Mouse (Mus musculus) bone marrow, adult 2 months (tissue): Measurements from ENCODE around the gene Naa60. TPM values are rescaled to one million over a fixed set of nuclear protein-coding genes. Genes with fewer than 3 reads are reported as not detected.

Source experiments
- H3K27ac ChIP-seq: fragments of 200-500 bp; 2 replicates; pipeline ENCODE4 v1.5.1; 2012; ENCODE audit warnings: low read depth, mild to moderate bottlenecking, control low read depth, inconsistent platforms, low read length; ENCODE audit not compliant: control insufficient read depth, poor library complexity, insufficient read depth
- H3K4me1 ChIP-seq: fragments of 200-500 bp; 2 replicates; pipeline ENCODE4 v1.6.1; 2011; ENCODE audit warnings: low read length; ENCODE audit not compliant: control insufficient read depth, insufficient read depth
- H3K4me3 ChIP-seq: fragments of 200-500 bp; replicated peaks from 2 replicates; pipeline ENCODE3; 2011; ENCODE audit warnings: mild to moderate bottlenecking, low read depth, low read length, control low read depth; ENCODE audit not compliant: control insufficient read depth
- CTCF ChIP-seq: fragments of 200-500 bp; IDR thresholded peaks from 2 replicates; pipeline ENCODE4 v1.5.1; 2011; ENCODE audit warnings: low read length, control low read depth; ENCODE audit not compliant: control insufficient read depth, insufficient read depth
- POLR2A ChIP-seq: fragments of 200-500 bp; IDR thresholded peaks from 2 replicates; pipeline ENCODE4 v1.6.1; 2011; ENCODE audit warnings: low read depth, mild to moderate bottlenecking, control low read depth, low read length, borderline replicate concordance; ENCODE audit not compliant: control insufficient read depth
- WGBS: fragments of 180-500 bp; shearing (Covaris S2); methylation state at CpG from one replicate; pipeline ENCODE4 v1.1.7; 2018; 5-methylcytosine and 5-hydroxymethylcytosine counted together
- polyA plus RNA-seq: library from polyadenylated mRNA; stranded (reverse); fragments of >200 nt; gene quantifications from 2 replicates; pipeline ENCODE4 v1.2.4, GENCODE M21; 2011; ENCODE audit warnings: low replicate concordance; ENCODE audit not compliant: missing spikeins, insufficient read depth, insufficient read length

The Naa60 gene
- polyA plus RNA-seq, 1 experiment, result 42.4 TPM

DNA sequence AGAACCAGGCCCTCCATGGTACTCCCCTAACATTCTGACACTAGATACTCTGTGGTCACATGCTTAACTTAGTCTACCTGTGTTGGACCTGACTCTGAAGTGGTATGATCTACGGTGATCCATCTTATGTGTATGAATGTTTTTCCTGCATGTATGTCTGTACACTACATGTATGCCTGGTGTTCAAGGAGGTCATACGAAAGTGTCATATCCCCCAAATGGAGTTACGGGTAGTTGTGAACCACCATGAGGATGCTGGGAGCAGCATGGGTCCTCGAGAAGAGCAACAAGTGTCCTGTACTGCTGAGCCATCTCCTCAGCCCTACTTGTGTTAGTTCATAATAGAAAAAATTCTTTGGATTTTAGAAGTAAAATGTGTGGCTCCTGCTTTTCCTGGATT lies 4.2 kb downstream of the Naa60 start:
- TF ChIP-seq CTCF (no peak), POLR2A (no peak)
- Histone ChIP-seq H3K4me1 (no peaks in the 10 kb centered on the region), H3K27ac (no peak overlapping the region), H3K4me3 (no peak overlapping the region)
- 94% methylated on average over 4 of the region's 4 CpGs for WGBS

DNA sequence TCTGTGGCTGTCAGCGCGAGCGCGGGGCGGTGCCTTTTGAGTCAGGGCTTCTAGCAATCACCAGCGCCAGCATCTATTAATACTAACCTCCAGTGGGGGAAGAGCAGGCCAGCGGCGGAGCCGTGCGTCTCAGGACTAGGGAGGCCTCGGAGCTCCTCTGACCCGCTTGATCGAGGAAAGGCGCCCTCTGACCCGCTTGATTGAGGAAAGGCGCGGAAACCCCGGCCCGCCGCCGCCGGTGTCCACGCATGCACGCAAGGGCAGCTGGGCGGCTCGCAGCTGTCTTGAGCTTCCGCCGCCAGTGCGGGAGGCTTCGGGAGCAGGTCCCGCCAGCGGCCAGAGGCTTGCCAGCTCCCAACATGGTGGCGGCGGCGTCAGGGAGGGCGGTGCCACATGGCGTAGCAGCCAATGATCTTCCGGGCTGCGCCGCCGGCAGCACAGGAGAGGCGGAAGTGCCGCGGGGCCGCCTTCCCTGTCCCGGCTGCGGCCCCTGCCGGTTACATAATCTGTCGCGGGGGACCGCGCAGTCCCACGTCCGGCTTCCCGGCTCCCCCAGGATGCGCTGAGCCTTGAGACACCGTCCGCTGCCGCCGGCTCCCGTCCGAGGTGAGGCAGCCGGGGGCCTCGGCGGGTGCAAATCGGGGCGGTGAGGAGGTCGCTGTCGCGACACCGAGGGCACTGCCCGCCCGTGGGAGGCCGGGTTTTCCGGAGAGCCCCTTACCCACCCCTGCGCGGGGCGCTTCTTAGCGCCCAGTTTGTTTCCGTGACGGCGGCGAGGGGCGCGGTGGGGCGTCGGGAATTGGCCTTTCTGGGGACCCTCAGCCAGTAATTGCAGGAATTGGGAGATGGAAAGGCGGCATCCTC lies 12.3 kb downstream of the Naa60 start, which contains the start of the genes Zfp597 and Gm20695:
TSS of gene Zfp597 (minus strand) at position 361 of the 864 bp plus-strand sequence.
TSS of gene Gm20695 (plus strand) at position 448 of the 864 bp plus-strand sequence.
- Histone ChIP-seq H3K27ac (peak within 1 kb of the TSS; percentile 98), H3K4me1 (peaks cover 1% of the 10 kb centered on the region; the same call in 1 of the 2 replicates), H3K4me3 (peak within 1 kb of the TSS; percentile 88)
- whole genome bisulfite sequencing, result under 1% methylated on average over 88 of the region's 88 CpGs
- 0 out of 2 replicates have a peak, but pooled peaks have one; percentile 10 for TF ChIP-seq CTCF
- peak; percentile 56; the same call in 1 of the 2 replicates for TF ChIP-seq POLR2A

DNA sequence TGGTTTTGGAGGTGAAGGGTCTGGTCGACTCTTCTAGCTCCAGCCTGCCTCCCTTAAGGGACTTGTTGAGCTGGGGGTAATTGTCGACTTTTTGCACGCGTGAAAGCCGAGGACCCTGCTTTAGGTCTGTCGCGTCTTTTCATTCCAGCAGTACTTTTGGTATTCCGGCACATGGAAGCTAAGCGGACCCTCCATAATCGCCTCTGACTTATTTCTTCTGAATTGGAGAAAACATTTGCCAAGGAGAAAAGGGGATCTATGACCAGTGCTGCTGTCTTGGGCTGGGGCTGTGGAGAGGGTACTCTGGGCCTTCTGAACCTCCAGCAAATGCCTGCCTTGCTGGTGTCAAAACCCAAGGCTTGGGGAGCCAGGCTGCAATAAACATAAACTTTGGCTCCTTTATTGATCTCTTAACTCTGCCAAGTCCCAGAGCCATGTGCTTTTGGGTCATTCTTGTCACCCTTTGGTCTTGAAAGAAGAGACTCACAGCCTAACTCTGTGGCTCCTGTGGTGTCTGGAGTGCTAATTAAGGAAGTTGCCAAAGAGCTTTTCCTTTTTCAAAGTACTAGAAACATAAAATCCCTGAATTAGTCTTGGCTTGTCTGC lies 13.0 kb downstream of the Naa60 start:
- under 1% methylated on average over 10 of the region's 10 CpGs for WGBS
- peaks cover 1% of the 10 kb centered on the region; the same call in 1 of the 2 replicates for H3K4me1 ChIP-seq
- TF ChIP-seq CTCF, result no peak
- TF ChIP-seq POLR2A, result no peak
- peak overlapping the region; percentile 98 for H3K27ac ChIP-seq
- peak overlapping the region; percentile 88 for H3K4me3 ChIP-seq

DNA sequence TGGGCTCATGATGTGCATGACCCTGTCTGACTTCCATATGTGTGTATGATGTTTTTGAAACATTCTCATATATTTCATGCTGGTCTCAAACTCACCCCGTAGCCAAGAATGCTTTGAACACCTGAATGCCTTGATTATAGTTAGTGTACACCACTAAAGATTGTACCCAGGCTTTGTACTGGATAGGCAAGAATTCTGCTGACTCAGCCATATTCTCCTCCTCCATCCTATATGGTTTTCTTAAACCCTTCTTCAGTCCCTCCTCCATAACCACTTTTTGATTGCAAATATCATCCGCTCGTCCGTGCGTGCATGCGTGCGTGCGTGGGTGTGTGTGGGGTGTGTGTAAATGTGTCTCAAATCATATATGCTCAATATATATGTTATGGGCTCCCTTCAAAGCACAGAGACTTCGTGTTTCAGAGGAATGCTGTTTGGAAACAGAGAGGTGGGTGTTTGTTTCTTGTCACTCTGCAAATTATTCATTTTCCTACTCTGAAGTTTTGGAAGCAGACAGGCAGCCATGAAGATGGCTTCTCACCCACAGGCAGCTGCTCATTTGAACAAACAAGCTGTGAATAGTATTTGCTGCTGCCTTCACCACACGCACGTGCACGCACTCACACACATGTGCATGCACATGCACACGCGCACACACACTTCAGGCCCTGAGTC lies 19.6 kb downstream of the Naa60 start:
- no peak for TF ChIP-seq CTCF
- no peak for TF ChIP-seq POLR2A
- H3K27ac ChIP-seq, result no peak overlapping the region
- WGBS, result 88% methylated on average over 14 of the region's 14 CpGs
- no peak overlapping the region for H3K4me3 ChIP-seq
- peaks cover 8% of the 10 kb centered on the region; the same call in 1 of the 2 replicates for H3K4me1 ChIP-seq

DNA sequence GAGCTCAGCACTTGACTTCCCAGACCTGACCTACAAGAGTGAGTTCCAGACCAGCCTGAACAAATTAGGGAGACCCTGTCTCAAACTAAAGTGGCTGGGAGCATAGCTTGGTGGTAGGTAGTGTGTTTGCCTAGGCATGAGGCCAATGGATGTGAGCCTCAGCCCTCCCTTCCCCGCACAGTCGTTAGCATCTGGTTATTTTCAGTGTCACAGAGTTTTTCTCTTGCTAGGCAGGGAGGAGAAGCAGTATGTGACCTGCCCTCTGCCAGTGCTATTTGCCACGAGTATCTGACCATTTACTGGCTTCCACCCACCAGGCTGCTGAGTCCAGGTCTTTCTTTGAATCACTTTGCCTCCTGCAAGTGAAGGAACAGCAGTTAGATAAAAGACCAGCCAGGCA lies 21.6 kb downstream of the Naa60 start:
- 44% methylated on average over 3 of the region's 3 CpGs for WGBS

DNA sequence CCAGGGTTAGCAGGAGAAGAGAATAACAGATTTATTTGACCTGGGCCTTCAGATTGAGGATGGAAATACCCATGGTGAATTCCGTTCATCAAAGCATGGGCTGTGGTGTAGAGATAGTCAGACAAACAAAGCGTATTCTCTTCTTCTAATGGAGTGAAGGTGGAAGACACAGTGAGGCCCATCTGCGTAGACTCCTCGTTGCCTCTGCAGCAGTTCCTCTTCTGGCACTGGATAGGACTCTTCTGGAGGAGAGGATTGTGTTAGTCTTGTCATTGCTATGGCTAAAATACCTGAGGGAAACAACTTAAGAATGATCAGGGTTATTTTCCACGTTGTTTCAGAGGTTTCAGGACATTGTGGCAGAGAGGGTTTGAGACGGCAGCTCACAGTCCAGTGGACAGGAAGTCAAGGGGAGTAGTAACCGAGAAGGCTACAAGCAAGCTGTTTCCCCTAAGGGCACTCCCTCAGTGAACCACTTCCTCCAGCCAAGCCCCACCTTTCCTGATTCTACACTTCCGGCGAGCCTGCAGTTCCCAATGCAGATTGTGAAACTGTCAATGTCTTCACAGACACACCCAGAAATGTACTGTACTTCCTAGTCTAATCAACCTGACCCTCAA lies 23.1 kb downstream of the Naa60 start:
- Histone ChIP-seq H3K4me1 (peaks cover 8% of the 10 kb centered on the region; the same call in 1 of the 2 replicates), H3K4me3 (peak overlapping the region; percentile 59), H3K27ac (peak overlapping the region; percentile 75; the same call in 1 of the 2 replicates)
- TF ChIP-seq POLR2A (peak; percentile 42; the same call in 1 of the 2 replicates), CTCF (no peak)
- 6% methylated on average over 9 of the region's 9 CpGs for whole genome bisulfite sequencing

More for the DNA sequence above, 21.6 kb downstream of the Naa60 start:
- TF ChIP-seq CTCF, result no peak
- TF ChIP-seq POLR2A, result no peak
- no peak overlapping the region for H3K4me3 ChIP-seq
- peak overlapping the region; percentile 36 for H3K27ac ChIP-seq
- peaks cover 8% of the 10 kb centered on the region; the same call in 1 of the 2 replicates for H3K4me1 ChIP-seq

DNA sequence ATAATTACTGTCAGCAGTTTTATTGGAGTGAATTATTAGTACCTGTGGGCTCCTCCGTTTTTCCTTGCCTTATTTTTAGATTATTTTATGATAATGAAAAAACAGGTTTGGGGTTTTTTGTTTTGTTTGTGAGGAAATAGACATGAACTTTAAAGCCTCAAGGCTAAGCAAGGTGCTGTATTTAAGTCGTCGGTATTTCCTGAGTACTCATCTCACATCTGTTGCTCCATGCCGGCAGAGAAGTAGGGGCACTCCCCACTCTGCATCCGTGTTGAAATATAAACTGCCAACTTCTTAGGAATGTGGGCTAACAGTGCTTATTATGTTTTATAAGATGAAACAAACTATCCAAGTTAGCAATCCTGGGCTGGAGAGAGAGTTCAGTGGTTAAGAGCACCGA lies 23.9 kb downstream of the Naa60 start:
- peaks cover 8% of the 10 kb centered on the region; the same call in 1 of the 2 replicates for H3K4me1 ChIP-seq
- no peak overlapping the region for H3K4me3 ChIP-seq
- WGBS, result 37% methylated on average over 6 of the region's 6 CpGs
- TF ChIP-seq CTCF (no peak), POLR2A (no peak)
- H3K27ac ChIP-seq, result no peak overlapping the region; the same call in 1 of the 2 replicates
